Mouse (Mus musculus) intestine, embryonic 14.5 days (tissue): Measurements from ENCODE around the gene Twist1. TPM values are rescaled to one million over a fixed set of nuclear protein-coding genes. Genes with fewer than 3 reads are reported as not detected.

Source experiments
- ATAC-seq: fragments of 200-750 bp; cut with Nextera tagmentation; replicated peaks from 2 replicates; pipeline ENCODE4 v1.8.0; 2017; ENCODE audit warnings: low read depth, moderate number of reproducible peaks, moderate TSS enrichment, moderate library complexity; ENCODE audit not compliant: low FRiP score, low TSS enrichment
- DNase-seq: peaks from one replicate; pipeline ENCODE4 v3.0.0-alpha.2; 2018; ENCODE audit warnings: low spot score
- H3K27ac ChIP-seq: fragments of 300-500 bp; sonication (generic); 2 replicates; pipeline ENCODE4 v1.5.1; 2014; ENCODE audit warnings: low read depth, mild to moderate bottlenecking, control low read depth
- H3K27me3 ChIP-seq: fragments of 300-500 bp; sonication (generic); replicated peaks from 2 replicates; pipeline ENCODE4 v1.6.1; 2014; ENCODE audit warnings: low read length, control low read depth; ENCODE audit not compliant: control insufficient read depth, insufficient read depth
- H3K36me3 ChIP-seq: fragments of 300-500 bp; sonication (generic); 2 replicates; pipeline ENCODE4 v1.6.1; 2014; ENCODE audit warnings: low read length, control low read depth; ENCODE audit not compliant: control insufficient read depth, insufficient read depth
- H3K4me1 ChIP-seq: fragments of 300-500 bp; sonication (generic); replicated peaks from 2 replicates; pipeline ENCODE4 v1.6.1; 2014; ENCODE audit warnings: low read length, control low read depth, mixed read lengths; ENCODE audit not compliant: control insufficient read depth, insufficient read depth
- H3K4me2 ChIP-seq: fragments of 300-500 bp; sonication (generic); 2 replicates; pipeline ENCODE4 v1.6.1; 2014; ENCODE audit warnings: low read length
- H3K4me3 ChIP-seq: fragments of 300-500 bp; sonication (generic); 2 replicates; pipeline ENCODE4 v1.5.1; 2014; ENCODE audit warnings: low read depth, low read length, control low read depth, mixed read lengths
- H3K9ac ChIP-seq: fragments of 300-500 bp; sonication (generic); 2 replicates; pipeline ENCODE4 v1.6.1; 2014; ENCODE audit warnings: mild to moderate bottlenecking, low read length
- H3K9me3 ChIP-seq: fragments of 300-500 bp; sonication (generic); 2 replicates; pipeline ENCODE4 v1.6.1; 2016; ENCODE audit warnings: low read length, control low read depth; ENCODE audit not compliant: control insufficient read depth
- WGBS: fragments of 180-500 bp; shearing (Covaris S2); extraction: QIAGEN DNeasy Blood & Tissue Kit; methylation state at CpG from one replicate; pipeline ENCODE4 v1.1.7; 2014; 5-methylcytosine and 5-hydroxymethylcytosine counted together
- polyA plus RNA-seq: library from polyadenylated mRNA; unstranded; fragments of >200 nt; fragmentation: Nextera tagmentation; extraction: Ambion mirVana; gene quantifications from 2 replicates; pipeline ENCODE4 v1.2.1, GENCODE M21; 2014

Gene Twist1
- polyA plus RNA-seq, result 3.6 and 3.7 TPM in 2 replicates

DNA sequence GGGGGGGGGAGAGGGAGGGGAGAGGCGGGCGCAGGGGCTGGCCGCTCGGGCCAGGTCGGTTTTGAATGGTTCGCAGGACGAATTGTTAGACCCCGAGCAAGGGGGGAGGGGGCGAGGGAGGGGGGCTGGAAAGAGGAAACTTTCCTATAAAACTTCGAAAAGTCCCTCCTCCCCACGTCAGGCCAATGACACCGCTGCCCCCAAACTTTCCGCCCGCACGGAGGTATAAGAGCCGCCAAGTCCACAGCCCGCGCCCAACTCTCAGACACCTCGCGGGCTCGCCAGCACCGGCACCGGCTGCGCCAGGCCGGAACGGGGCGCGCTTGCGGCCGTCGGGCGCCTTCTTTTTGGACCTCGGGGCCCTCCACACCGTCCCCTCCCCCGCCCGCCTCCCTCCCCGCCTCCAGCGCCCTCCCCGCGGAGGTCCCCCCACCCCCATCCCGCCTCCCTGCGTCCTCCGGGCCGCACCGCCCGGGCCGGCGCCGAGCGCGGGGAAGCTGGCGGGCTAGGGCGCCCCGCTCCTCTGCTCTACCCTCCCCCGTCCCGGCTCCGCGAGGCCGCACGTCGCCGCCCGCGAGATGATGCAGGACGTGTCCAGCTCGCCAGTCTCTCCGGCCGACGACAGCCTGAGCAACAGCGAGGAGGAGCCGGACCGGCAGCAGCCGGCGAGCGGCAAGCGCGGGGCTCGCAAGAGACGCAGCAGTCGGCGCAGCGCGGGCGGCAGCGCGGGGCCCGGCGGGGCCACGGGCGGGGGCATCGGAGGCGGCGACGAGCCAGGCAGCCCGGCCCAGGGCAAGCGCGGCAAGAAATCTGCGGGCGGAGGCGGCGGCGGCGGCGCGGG is at the start of gene Twist1:
TSS of gene Twist1 (plus strand) at position 272 of the 841 bp plus-strand sequence.
- H3K4me2 ChIP-seq, result peak within 1 kb of the TSS; percentile 65
- peak; percentile 78 for ATAC-seq
- peaks cover 4% of the 10 kb centered on the region; the same call in 1 of the 2 replicates for H3K4me1 ChIP-seq
- H3K27ac ChIP-seq, result peak within 1 kb of the TSS; percentile 52
- peak; percentile 83 for DNase-seq
- peak within 1 kb of the TSS; percentile 60 for H3K4me3 ChIP-seq
- H3K36me3 ChIP-seq, result no peaks in the 10 kb centered on the region
- no peaks in the 10 kb centered on the region for H3K9me3 ChIP-seq
- H3K27me3 ChIP-seq, result peaks cover 90% of the 10 kb centered on the region
- WGBS, result under 1% methylated on average over 79 of the region's 105 CpGs
- peak within 1 kb of the TSS; percentile 67 for H3K9ac ChIP-seq

DNA sequence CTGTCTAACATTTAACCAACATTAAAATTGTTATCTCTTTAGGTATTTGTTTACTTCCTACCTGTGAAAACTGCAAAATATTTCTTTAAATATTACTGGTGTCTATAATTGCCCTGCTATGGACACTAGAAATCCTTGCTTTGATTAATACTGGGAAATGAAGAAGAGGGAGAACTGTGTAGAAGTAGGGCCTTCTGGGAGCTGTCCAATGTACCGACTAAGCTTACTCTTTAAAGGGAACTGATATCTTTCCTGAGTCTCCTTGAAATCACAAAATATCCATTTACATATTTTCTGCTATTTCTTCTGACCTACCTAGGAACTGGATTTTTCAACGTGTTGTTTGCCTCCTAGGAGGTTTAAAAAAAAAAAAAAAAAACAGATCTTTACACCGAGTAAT is 30.7 kb upstream of the Twist1 start:
- ATAC-seq (no peak), DNase-seq (no peak)
- Histone ChIP-seq H3K27ac (no peak overlapping the region), H3K27me3 (peaks cover 41% of the 10 kb centered on the region), H3K36me3 (no peaks in the 10 kb centered on the region), H3K4me3 (no peak overlapping the region), H3K9ac (no peak overlapping the region), H3K9me3 (no peaks in the 10 kb centered on the region), H3K4me2 (no peak overlapping the region), H3K4me1 (peaks cover 10% of the 10 kb centered on the region; the same call in 1 of the 2 replicates)
- WGBS, result 7% methylated on average over 3 of the region's 3 CpGs

- Histone ChIP-seq H3K9me3 (no peaks in the 10 kb centered on the region), H3K4me3 (no peak overlapping the region), H3K27ac (no peak overlapping the region), H3K36me3 (no peaks in the 10 kb centered on the region), H3K27me3 (peaks cover 41% of the 10 kb centered on the region), H3K4me1 (peaks cover 10% of the 10 kb centered on the region; the same call in 1 of the 2 replicates), H3K9ac (no peak overlapping the region), H3K4me2 (no peak overlapping the region)
- DNase-seq (no peak), ATAC-seq (no peak)
- WGBS, result 3% methylated on average over 15 of the region's 15 CpGs
These were observed 30.0 kb upstream of the Twist1 start for GRCm38 (mm10) chr12:33927334-33928098.

GRCm38 (mm10) chr12:33928331-33929192 is 28.9 kb upstream of the Twist1 start, which contains the start of gene Ferd3l:
Ferd3l (plus strand) TSS chr12:33928425.
- 1% methylated on average over 39 of the region's 39 CpGs for WGBS
- Histone ChIP-seq H3K4me2 (peak within 1 kb of the TSS; percentile 39), H3K4me1 (peaks cover 10% of the 10 kb centered on the region; the same call in 1 of the 2 replicates), H3K9me3 (no peaks in the 10 kb centered on the region), H3K27me3 (peaks cover 41% of the 10 kb centered on the region), H3K4me3 (peak within 1 kb of the TSS; percentile 24), H3K9ac (no peak within 1 kb of the TSS), H3K36me3 (no peaks in the 10 kb centered on the region), H3K27ac (no peak within 1 kb of the TSS)
- ATAC-seq (no peak), DNase-seq (no peak)

- H3K4me1 ChIP-seq, result peaks cover 4% of the 10 kb centered on the region; the same call in 1 of the 2 replicates
- H3K27ac ChIP-seq, result no peak overlapping the region
- no peaks in the 10 kb centered on the region for H3K36me3 ChIP-seq
- DNase-seq (no peak), ATAC-seq (no peak)
- 11% methylated on average over 3 of the region's 3 CpGs for WGBS
- no peak overlapping the region for H3K9ac ChIP-seq
- H3K4me3 ChIP-seq, result no peak overlapping the region
- H3K27me3 ChIP-seq, result peaks cover 53% of the 10 kb centered on the region
- H3K9me3 ChIP-seq, result no peaks in the 10 kb centered on the region
- H3K4me2 ChIP-seq, result no peak overlapping the region
These were observed 4.6 kb upstream of the Twist1 start for GRCm38 (mm10) chr12:33952843-33953242.

DNA sequence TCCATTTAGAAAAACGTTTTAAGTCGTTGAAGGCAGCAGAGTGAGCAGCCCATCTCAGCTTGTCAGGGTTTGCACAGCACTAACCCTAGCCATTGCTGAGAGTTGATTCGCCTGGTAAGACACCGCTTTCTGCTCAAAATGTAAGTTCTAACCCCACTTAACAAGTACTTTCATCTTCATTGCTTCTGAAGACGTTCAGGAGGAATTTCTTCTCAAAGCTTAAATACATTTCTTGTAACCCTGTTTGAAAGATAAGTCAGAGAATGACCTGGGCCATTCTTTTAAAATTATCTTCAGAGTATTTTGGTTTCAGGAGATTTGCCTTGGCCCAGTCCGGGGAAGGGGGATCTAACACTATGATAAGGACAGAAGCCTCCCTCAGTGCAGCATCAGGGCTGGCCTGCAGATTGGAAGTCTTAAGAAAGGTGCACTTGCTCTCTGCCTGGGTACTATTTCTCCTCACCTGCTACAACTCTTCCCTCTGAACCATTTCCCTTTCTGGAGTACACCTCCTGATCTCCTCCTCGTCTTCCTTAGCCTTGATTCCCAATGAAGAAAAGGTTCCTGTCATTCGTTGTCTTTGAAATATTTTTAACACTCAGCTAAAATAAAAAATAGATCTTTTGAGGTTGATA is 2.4 kb upstream of the Twist1 start:
- H3K27ac ChIP-seq, result no peak overlapping the region
- no peaks in the 10 kb centered on the region for H3K9me3 ChIP-seq
- no peak overlapping the region for H3K4me3 ChIP-seq
- DNase-seq (no peak), ATAC-seq (no peak)
- H3K4me1 ChIP-seq, result peaks cover 4% of the 10 kb centered on the region; the same call in 1 of the 2 replicates
- peaks cover 73% of the 10 kb centered on the region for H3K27me3 ChIP-seq
- 29% methylated on average over 8 of the region's 8 CpGs for WGBS
- no peak overlapping the region for H3K4me2 ChIP-seq
- H3K36me3 ChIP-seq, result no peaks in the 10 kb centered on the region
- H3K9ac ChIP-seq, result no peak overlapping the region

- WGBS, result 5% methylated on average over 28 of the region's 28 CpGs
- DNase-seq (peak; percentile 69), ATAC-seq (no peak)
- no peaks in the 10 kb centered on the region for H3K9me3 ChIP-seq
- H3K4me1 ChIP-seq, result peaks cover 4% of the 10 kb centered on the region; the same call in 1 of the 2 replicates
- peaks cover 78% of the 10 kb centered on the region for H3K27me3 ChIP-seq
- no peak overlapping the region for H3K27ac ChIP-seq
- no peak overlapping the region for H3K9ac ChIP-seq
- H3K4me2 ChIP-seq, result peak overlapping the region; percentile 65
- H3K36me3 ChIP-seq, result no peaks in the 10 kb centered on the region
- H3K4me3 ChIP-seq, result peak overlapping the region; percentile 60; the same call in 1 of the 2 replicates
These were observed 1.7 kb upstream of the Twist1 start for GRCm38 (mm10) chr12:33955606-33956295.
